Mouse (Mus musculus) CH12.LX (cell line): ENCODE measurements around the gene D11Wsu47e. TPM values are rescaled to one million over a fixed set of nuclear protein-coding genes. Genes with fewer than 3 reads are reported as not detected.

ENCODE experiments used
- DNase-seq: peaks from one replicate; pipeline ENCODE4 v3.0.0-alpha.2; 2013; ENCODE audit errors: extremely low read depth
- H3K27ac ChIP-seq: 2 replicates; pipeline ENCODE4 v1.5.1; 2012; ENCODE audit warnings: low read depth, mild to moderate bottlenecking, control low read depth, moderate library complexity; ENCODE audit not compliant: insufficient read depth
- H3K27me3 ChIP-seq: replicated peaks from 2 replicates; pipeline ENCODE3; 2012; ENCODE audit warnings: inconsistent platforms
- H3K36me3 ChIP-seq, 2 experiments: replicated peaks in 1 of 2; 2 replicates each; pipeline versions ENCODE3 to v1.6.1; 2012; ENCODE audit warnings: inconsistent platforms in 1 of 2, low read length in 1 of 2, mild to moderate bottlenecking in 1 of 2, mixed read lengths in 1 of 2, moderate library complexity in 1 of 2; ENCODE audit not compliant: control insufficient read depth in 1 of 2, insufficient read depth in 1 of 2
- H3K4me1 ChIP-seq, 2 experiments: 2 replicates each; pipeline ENCODE4 v1.6.1; 2012; ENCODE audit warnings: inconsistent platforms in 1 of 2, moderate library complexity in 1 of 2; ENCODE audit not compliant: insufficient read depth in 2 of 2, control insufficient read depth in 1 of 2
- H3K4me2 ChIP-seq: 2 replicates; pipeline ENCODE4 v1.6.1; 2012; ENCODE audit warnings: low read depth, mild to moderate bottlenecking, control low read depth; ENCODE audit not compliant: poor library complexity, insufficient read depth, severe bottlenecking
- H3K4me3 ChIP-seq, 3 experiments: fragments of 150-350 bp in 1 of 3; sonication (generic) in 1 of 3; replicated peaks in 1 of 3; 2 replicates each; pipeline versions ENCODE3 to v1.5.1; 2011 to 2012; ENCODE audit warnings: low read depth in 2 of 3, low read length in 2 of 3, mild to moderate bottlenecking in 2 of 3, moderate library complexity in 2 of 3, control low read depth in 1 of 3, improper control_type of control experiment in 1 of 3, inconsistent platforms in 1 of 3, mixed read lengths in 1 of 3; ENCODE audit not compliant: poor library complexity in 1 of 3
- H3K79me2 ChIP-seq: replicated peaks from 2 replicates; pipeline ENCODE4 v1.6.1; 2012; ENCODE audit warnings: mild to moderate bottlenecking, moderate library complexity; ENCODE audit not compliant: control insufficient read depth, poor library complexity, insufficient read depth, severe bottlenecking; ENCODE audit errors: extremely low read depth
- H3K9ac ChIP-seq: 2 replicates; pipeline ENCODE4 v1.6.1; 2012; ENCODE audit warnings: low read depth, mild to moderate bottlenecking, control low read depth, moderate library complexity; ENCODE audit not compliant: insufficient read depth
- H3K9me3 ChIP-seq: replicated peaks from 2 replicates; pipeline ENCODE3; 2012; ENCODE audit warnings: low read length, inconsistent platforms, mixed read lengths
- BHLHE40 ChIP-seq: IDR thresholded peaks from 2 replicates; pipeline ENCODE4 v1.6.1; 2011; ENCODE audit warnings: mild to moderate bottlenecking, low read depth, low read length, improper control_type of control experiment
- CHD1 ChIP-seq: IDR thresholded peaks from 2 replicates; pipeline ENCODE4 v1.6.1; 2012; ENCODE audit warnings: low read depth, low read length, improper control_type of control experiment, inconsistent platforms
- CTCF ChIP-seq, 2 experiments: IDR thresholded peaks in 1 of 2; conservative IDR thresholded peaks in 1 of 2; 2 replicates each; pipeline ENCODE4 v1.5.1; 2011 to 2012; ENCODE audit warnings: low read depth in 2 of 2, low read length in 2 of 2, improper control_type of control experiment in 1 of 2, inconsistent platforms in 1 of 2, mild to moderate bottlenecking in 1 of 2, moderate library complexity in 1 of 2
- E2F4 ChIP-seq: IDR thresholded peaks from 2 replicates; pipeline ENCODE4 v1.6.1; 2011; ENCODE audit warnings: low read depth, low read length, improper control_type of control experiment; ENCODE audit not compliant: insufficient replicate concordance
- EP300 ChIP-seq: IDR thresholded peaks from 2 replicates; pipeline ENCODE4 v1.6.1; 2011; ENCODE audit warnings: low read length, improper control_type of control experiment
- ETS1 ChIP-seq: conservative IDR thresholded peaks from 2 replicates; pipeline ENCODE4 v1.6.1; 2012; ENCODE audit warnings: low read depth, mild to moderate bottlenecking, inconsistent platforms, low read length, improper control_type of control experiment, moderate library complexity
- GABPA ChIP-seq: IDR thresholded peaks from 2 replicates; pipeline ENCODE4 v1.6.1; 2012; ENCODE audit warnings: low read depth, low read length, improper control_type of control experiment, inconsistent platforms; ENCODE audit not compliant: insufficient replicate concordance
- IRF4 ChIP-seq: IDR thresholded peaks from 2 replicates; pipeline ENCODE4 v1.6.1; 2014; ENCODE audit warnings: low read depth, mild to moderate bottlenecking, inconsistent platforms, low read length, improper control_type of control experiment
- JUN ChIP-seq: IDR thresholded peaks from 2 replicates; pipeline ENCODE4 v1.6.1; 2011; ENCODE audit warnings: low read depth, mild to moderate bottlenecking, low read length, improper control_type of control experiment, moderate library complexity; ENCODE audit not compliant: insufficient read depth
- JUND ChIP-seq: conservative IDR thresholded peaks from 2 replicates; pipeline ENCODE4 v1.6.1; 2011; ENCODE audit warnings: low read depth, low read length, improper control_type of control experiment
- KAT2A ChIP-seq: IDR thresholded peaks from 2 replicates; pipeline ENCODE4 v1.6.1; 2012; ENCODE audit warnings: low read length, improper control_type of control experiment, inconsistent platforms; ENCODE audit not compliant: insufficient replicate concordance
- MAFK ChIP-seq: IDR thresholded peaks from 2 replicates; pipeline ENCODE4 v1.6.1; 2011; ENCODE audit warnings: low read length, improper control_type of control experiment; ENCODE audit not compliant: insufficient replicate concordance
- MAX ChIP-seq: IDR thresholded peaks from 2 replicates; pipeline ENCODE4 v1.6.1; 2011; ENCODE audit warnings: low read length, improper control_type of control experiment
- MAZ ChIP-seq: IDR thresholded peaks from 2 replicates; pipeline ENCODE4 v1.6.1; 2012; ENCODE audit warnings: low read depth, mild to moderate bottlenecking, inconsistent platforms, low read length, improper control_type of control experiment, moderate library complexity
- MEF2A ChIP-seq: IDR thresholded peaks from 2 replicates; pipeline ENCODE4 v1.6.1; 2014; ENCODE audit warnings: low read depth, mild to moderate bottlenecking, inconsistent platforms, low read length, improper control_type of control experiment, borderline replicate concordance
- MXI1 ChIP-seq: IDR thresholded peaks from 2 replicates; pipeline ENCODE4 v1.6.1; 2011; ENCODE audit warnings: mild to moderate bottlenecking, low read depth, low read length, improper control_type of control experiment
- MYC ChIP-seq: IDR thresholded peaks from 2 replicates; pipeline ENCODE4 v1.6.1; 2011; ENCODE audit warnings: low read depth, mild to moderate bottlenecking, improper control_type of control experiment, low read length
- NELFE ChIP-seq: IDR thresholded peaks from 2 replicates; pipeline ENCODE4 v1.6.1; 2011; ENCODE audit warnings: low read depth, low read length, improper control_type of control experiment
- NRF1 ChIP-seq: IDR thresholded peaks from 2 replicates; pipeline ENCODE4 v1.6.1; 2014; ENCODE audit warnings: low read depth, mild to moderate bottlenecking, inconsistent platforms, low read length, improper control_type of control experiment, moderate library complexity
- PAX5 ChIP-seq: IDR thresholded peaks from 2 replicates; pipeline ENCODE4 v1.6.1; 2012; ENCODE audit warnings: low read length, inconsistent platforms, mixed read lengths
- POLR2A ChIP-seq: IDR thresholded peaks from 2 replicates; pipeline ENCODE4 v1.6.1; 2011; ENCODE audit warnings: low read depth, mild to moderate bottlenecking, improper control_type of control experiment, low read length
- POLR2AphosphoS2 ChIP-seq: IDR thresholded peaks from 2 replicates; pipeline ENCODE4 v1.6.1; 2011; ENCODE audit warnings: low read depth, low read length, improper control_type of control experiment
- RCOR1 ChIP-seq: conservative IDR thresholded peaks from 2 replicates; pipeline ENCODE4 v1.6.1; 2012; ENCODE audit warnings: low read depth, mild to moderate bottlenecking, inconsistent platforms, low read length, improper control_type of control experiment
- SIN3A ChIP-seq: IDR thresholded peaks from 2 replicates; pipeline ENCODE4 v1.6.1; 2012; ENCODE audit warnings: low read length, improper control_type of control experiment, inconsistent platforms
- SMC3 ChIP-seq: IDR thresholded peaks from 2 replicates; pipeline ENCODE4 v1.6.1; 2011; ENCODE audit warnings: low read depth, low read length, improper control_type of control experiment
- TBP ChIP-seq: conservative IDR thresholded peaks from 2 replicates; pipeline ENCODE4 v1.6.1; 2011; ENCODE audit warnings: low read depth, low read length, improper control_type of control experiment
- TCF12 ChIP-seq: IDR thresholded peaks from 2 replicates; pipeline ENCODE4 v1.6.1; 2014; ENCODE audit warnings: low read depth, mild to moderate bottlenecking, inconsistent platforms, low read length, improper control_type of control experiment
- UBTF ChIP-seq: IDR thresholded peaks from 2 replicates; pipeline ENCODE4 v1.6.1; 2012; ENCODE audit warnings: low read depth, mild to moderate bottlenecking, inconsistent platforms, low read length, improper control_type of control experiment, moderate library complexity
- USF1 ChIP-seq: IDR thresholded peaks from 2 replicates; pipeline ENCODE4 v1.6.1; 2014; ENCODE audit warnings: low read depth, mild to moderate bottlenecking, inconsistent platforms, low read length, improper control_type of control experiment
- ZC3H11A ChIP-seq: IDR thresholded peaks from 2 replicates; pipeline ENCODE4 v1.6.1; 2012; ENCODE audit warnings: low read depth, mild to moderate bottlenecking, inconsistent platforms, low read length, improper control_type of control experiment
- ZKSCAN1 ChIP-seq: IDR thresholded peaks from 2 replicates; pipeline ENCODE4 v1.6.1; 2012; ENCODE audit warnings: low read depth, inconsistent platforms, low read length, improper control_type of control experiment, borderline replicate concordance
- dilution Hi-C: fragments of 300-500 bp; cut with MboI; formaldehyde crosslinking; loops from 2 replicates; pipeline ENCODE4 v1.14.3; 2020; ENCODE audit warnings: low sequenced_read_pairs; ENCODE audit not compliant: extremely low pct_unique_long_range_greater_than_20kb, extremely low pct_ligation_motif_present
- in situ Hi-C: fragments of 300-500 bp; cut with MboI; formaldehyde crosslinking; loops from 3 replicates; pipeline ENCODE4 v1.14.3; 2019; ENCODE audit warnings: low sequenced_read_pairs, low pct_ligation_motif_present, low pct_unique_long_range_greater_than_20kb, mixed read lengths
- polyA plus RNA-seq: library from polyadenylated mRNA; unstranded; fragments of >175 nt; gene quantifications from 2 replicates; pipeline ENCODE4 v1.2.1, GENCODE M21; 2012; ENCODE audit warnings: low read depth; ENCODE audit not compliant: insufficient read length
- total RNA-seq, 2 experiments: library from RNA; depleted of rRNA; stranded (reverse); fragments of 300-350 nt in 1 of 2; fragments of >200 nt in 1 of 2; gene quantifications; 2 replicates each; pipeline ENCODE4 v1.2.3; 2012 to 2014

D11Wsu47e gene
- total and polyA plus RNA-seq, 3 experiments: 25.1 to 29.6 (median 26.2) TPM

GRCm38 (mm10) chr11:113674595-113674994 lies 9.6 kb upstream of the D11Wsu47e start:
- Histone ChIP-seq H3K27ac (no peak overlapping the region), H3K4me3 (no peak overlapping the region), H3K36me3 (peaks cover 40 to 85% of the 10 kb centered on the region in 2 experiments), H3K9me3 (no peaks in the 10 kb centered on the region), H3K9ac (no peak overlapping the region), H3K4me1 (peaks cover 12 to 30% of the 10 kb centered on the region in 2 experiments), H3K4me2 (no peak overlapping the region), H3K79me2 (peaks cover 67% of the 10 kb centered on the region), H3K27me3 (no peaks in the 10 kb centered on the region)
- dilution Hi-C loops: no loop called here
- no peak for DNase-seq
- in situ Hi-C loops: no loop called here
- no peak for TF ChIP-seq NRF1
- TF ChIP-seq MAFK: no peak
- no peak for TF ChIP-seq PAX5
- no peak for TF ChIP-seq UBTF
- no peak for TF ChIP-seq CTCF (conservative IDR thresholded peaks at IDR 0.05 in 1 of 2, IDR thresholded peaks at IDR 0.05 in 1 of 2; ENCODE audit: low read depth in 2 of 2, low read length in 2 of 2)
- TF ChIP-seq MAZ: no peak
- no peak for TF ChIP-seq USF1
- no peak for TF ChIP-seq KAT2A
- TF ChIP-seq GABPA: no peak
- no peak for TF ChIP-seq IRF4
- TF ChIP-seq TBP: no peak
- no peak for TF ChIP-seq MAX
- no peak for TF ChIP-seq SMC3
- TF ChIP-seq MYC: no peak
- no peak for TF ChIP-seq MXI1
- no peak for TF ChIP-seq NELFE
- no peak for TF ChIP-seq BHLHE40
- TF ChIP-seq JUND: no peak
- TF ChIP-seq E2F4: no peak

- dilution Hi-C loops (no loop called here), in situ Hi-C loops (no loop called here)
- no peak overlapping the region for H3K9ac ChIP-seq
- no peak overlapping the region for H3K4me2 ChIP-seq
- no peaks in the 10 kb centered on the region for H3K9me3 ChIP-seq
- no peak overlapping the region for H3K4me3 ChIP-seq
- H3K4me1 ChIP-seq: peaks cover 16 to 53% of the 10 kb centered on the region in 2 experiments
- H3K27ac ChIP-seq: peak overlapping the region; percentile 13; the same call in 1 of the 2 replicates
- H3K36me3 ChIP-seq: peaks cover 26 to 79% of the 10 kb centered on the region in 2 experiments
- H3K79me2 ChIP-seq: peaks cover 86% of the 10 kb centered on the region
- H3K27me3 ChIP-seq: no peaks in the 10 kb centered on the region
- peak; percentile 60 for DNase-seq
- TF ChIP-seq MEF2A: peak; percentile 45; the same call in 1 of the 2 replicates
- 0 out of 2 replicates have a peak, but pooled peaks have one; percentile 31 for TF ChIP-seq TCF12
- TF ChIP-seq BHLHE40: peak; percentile 49
- TF ChIP-seq CHD1: peak; percentile 51; the same call in 1 of the 2 replicates
- 0 out of 2 replicates have a peak, but pooled peaks have one; percentile 23 for TF ChIP-seq MAX
- no peak for TF ChIP-seq SMC3
- TF ChIP-seq POLR2AphosphoS2: no peak
- peak; percentile 91 for TF ChIP-seq IRF4
- TF ChIP-seq ZC3H11A: no peak
- no peak; the same call in 1 of the 2 replicates for TF ChIP-seq ETS1
- no peak for TF ChIP-seq NRF1
- TF ChIP-seq EP300: peak; percentile 82
- peak; percentile 44 for TF ChIP-seq JUN
- TF ChIP-seq MYC: peak; percentile 54; the same call in 1 of the 2 replicates
- TF ChIP-seq ZKSCAN1: no peak
- TF ChIP-seq PAX5: no peak
- TF ChIP-seq CTCF (conservative IDR thresholded peaks at IDR 0.05 in 1 of 2, IDR thresholded peaks at IDR 0.05 in 1 of 2; ENCODE audit: low read depth in 2 of 2, low read length in 2 of 2): no peak
- TF ChIP-seq POLR2A: no peak
- no peak for TF ChIP-seq MAZ
- peak; percentile 75 for TF ChIP-seq SIN3A
- no peak for TF ChIP-seq USF1
- 0 out of 2 replicates have a peak, but pooled peaks have one; percentile 43 for TF ChIP-seq RCOR1
- 0 out of 2 replicates have a peak, but pooled peaks have one; percentile 17 for TF ChIP-seq NELFE
These were observed 7.4 kb upstream of the D11Wsu47e start for GRCm38 (mm10) chr11:113676847-113677246.
